Mouse (Mus musculus) heart, embryonic 12.5 days (tissue): ENCODE results near the gene Pnkd. TPM values are rescaled to one million over a fixed set of nuclear protein-coding genes. Genes with fewer than 3 reads are reported as not detected.
"Not testable (repeated sequence)": the region's sequence is repeated elsewhere in the genome, so short reads cannot be mapped to it uniquely, and the experiment has no call there.

ENCODE experiments used
- ATAC-seq: fragments of 200-750 bp; cut with Nextera tagmentation; 2 replicates; pipeline ENCODE4 v1.8.0; 2017; ENCODE audit warnings: moderate TSS enrichment, moderate library complexity; ENCODE audit not compliant: insufficient number of reproducible peaks, low FRiP score
- H3K27ac ChIP-seq: fragments of 300-500 bp; sonication (generic); 2 replicates; pipeline ENCODE4 v1.5.1; 2016; ENCODE audit warnings: mild to moderate bottlenecking, moderate library complexity; ENCODE audit not compliant: poor library complexity, severe bottlenecking
- H3K27me3 ChIP-seq: fragments of 300-500 bp; sonication (generic); replicated peaks from 2 replicates; pipeline ENCODE4 v1.6.1; 2016; ENCODE audit warnings: mild to moderate bottlenecking, moderate library complexity
- H3K36me3 ChIP-seq: fragments of 300-500 bp; sonication (generic); 2 replicates; pipeline ENCODE4 v1.6.1; 2016; ENCODE audit warnings: mild to moderate bottlenecking, moderate library complexity
- H3K4me1 ChIP-seq: fragments of 300-500 bp; sonication (generic); replicated peaks from 2 replicates; pipeline ENCODE4 v1.6.1; 2016; ENCODE audit warnings: mild to moderate bottlenecking
- H3K4me2 ChIP-seq: fragments of 300-500 bp; sonication (generic); 2 replicates; pipeline ENCODE4 v1.6.1; 2016; ENCODE audit warnings: mild to moderate bottlenecking, moderate library complexity
- H3K4me3 ChIP-seq: fragments of 300-500 bp; sonication (generic); 2 replicates; pipeline ENCODE4 v1.5.1; 2016; ENCODE audit warnings: mild to moderate bottlenecking
- H3K9ac ChIP-seq: fragments of 300-500 bp; sonication (generic); 2 replicates; pipeline ENCODE4 v1.6.1; 2016; ENCODE audit warnings: mild to moderate bottlenecking, moderate library complexity
- H3K9me3 ChIP-seq: fragments of 300-500 bp; sonication (generic); replicated peaks from 2 replicates; pipeline ENCODE4 v1.6.1; 2016; ENCODE audit warnings: mild to moderate bottlenecking, moderate library complexity
- WGBS: fragments of 180-500 bp; shearing (Covaris S2); methylation state at CpG from one replicate; pipeline ENCODE4 v1.1.7; 2016; 5-methylcytosine and 5-hydroxymethylcytosine counted together
- polyA plus RNA-seq: library from polyadenylated mRNA; unstranded; fragments of >200 nt; fragmentation: Nextera tagmentation; extraction: Ambion mirVana; gene quantifications from 2 replicates; pipeline ENCODE4 v1.2.1, GENCODE M21; 2016

The Pnkd gene
- polyA plus RNA-seq, 1 experiment from 2014 or later, result 215 TPM

GRCm38 (mm10) chr1:74278988-74279387 lies 5.7 kb upstream of the Pnkd start:
- Histone ChIP-seq H3K9me3 (no peaks in the 10 kb centered on the region), H3K4me1 (peaks cover 72% of the 10 kb centered on the region), H3K4me3 (no peak overlapping the region), H3K36me3 (peaks cover 48% of the 10 kb centered on the region), H3K27me3 (no peaks in the 10 kb centered on the region), H3K9ac (no peak overlapping the region), H3K4me2 (no peak overlapping the region), H3K27ac (no peak overlapping the region)
- WGBS, result 84% methylated on average over 11 of the region's 11 CpGs
- no peak for ATAC-seq

GRCm38 (mm10) chr1:74280591-74281325 lies 4.0 kb upstream of the Pnkd start:
- Histone ChIP-seq H3K9me3 (no peaks in the 10 kb centered on the region), H3K27ac (no peak overlapping the region), H3K4me2 (no peak overlapping the region), H3K36me3 (peaks cover 48% of the 10 kb centered on the region), H3K9ac (no peak overlapping the region), H3K27me3 (no peaks in the 10 kb centered on the region), H3K4me1 (peaks cover 58% of the 10 kb centered on the region), H3K4me3 (no peak overlapping the region)
- 91% methylated on average over 14 of the region's 14 CpGs for whole genome bisulfite sequencing
- ATAC-seq, result no peak

DNA sequence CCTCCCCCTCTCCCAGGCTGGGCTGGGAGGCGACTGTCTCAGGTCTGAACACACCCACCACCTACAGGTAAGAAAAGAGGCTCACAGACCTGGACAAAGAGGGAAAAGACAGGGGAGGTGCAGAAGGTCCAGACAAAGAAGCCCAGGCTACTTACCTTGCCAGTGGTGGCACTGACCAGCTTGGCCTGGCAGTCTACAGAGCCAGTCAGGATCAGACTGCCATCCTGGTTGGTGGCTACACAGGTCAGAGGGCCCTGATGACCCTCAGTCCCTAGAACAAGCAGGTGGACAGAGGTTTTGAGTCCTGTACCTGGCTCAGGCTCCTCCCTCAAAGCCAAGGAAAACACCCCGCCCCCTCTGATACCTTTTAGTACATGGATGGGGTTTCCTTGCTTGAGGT lies 3.4 kb upstream of the Pnkd start:
- H3K4me3 ChIP-seq, result no peak overlapping the region
- WGBS, result 86% methylated on average over 2 of the region's 2 CpGs
- peaks cover 57% of the 10 kb centered on the region for H3K4me1 ChIP-seq
- H3K27me3 ChIP-seq, result no peaks in the 10 kb centered on the region
- H3K9me3 ChIP-seq, result no peaks in the 10 kb centered on the region
- H3K36me3 ChIP-seq, result peaks cover 50% of the 10 kb centered on the region
- ATAC-seq, result no peak
- H3K27ac ChIP-seq, result no peak overlapping the region
- H3K4me2 ChIP-seq, result no peak overlapping the region
- H3K9ac ChIP-seq, result no peak overlapping the region

DNA sequence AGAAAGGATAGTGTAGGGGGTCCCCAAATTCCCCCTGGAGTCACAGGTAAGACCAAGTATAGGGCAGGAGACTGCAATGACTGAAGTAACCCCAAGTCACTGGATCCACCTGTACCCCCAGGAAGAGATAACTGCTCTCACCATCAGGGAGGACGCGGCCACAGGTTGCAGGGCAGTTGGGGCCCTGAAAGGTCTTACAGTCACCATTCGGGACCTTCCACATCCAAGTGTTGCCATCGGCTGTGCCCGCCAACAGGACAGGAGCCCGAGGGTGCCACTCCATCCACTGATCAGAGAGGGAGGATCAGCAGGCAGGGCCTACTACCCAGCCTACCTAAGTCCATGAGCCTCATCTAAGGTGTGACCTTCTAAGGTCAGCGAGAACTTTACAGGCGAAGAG lies 2.8 kb upstream of the Pnkd start:
- Histone ChIP-seq H3K36me3 (peaks cover 55% of the 10 kb centered on the region), H3K27me3 (no peaks in the 10 kb centered on the region), H3K4me2 (no peak overlapping the region), H3K27ac (no peak overlapping the region), H3K9ac (no peak overlapping the region), H3K4me1 (peaks cover 57% of the 10 kb centered on the region), H3K9me3 (no peaks in the 10 kb centered on the region), H3K4me3 (no peak overlapping the region)
- ATAC-seq, result no peak
- WGBS, result 93% methylated on average over 8 of the region's 8 CpGs

DNA sequence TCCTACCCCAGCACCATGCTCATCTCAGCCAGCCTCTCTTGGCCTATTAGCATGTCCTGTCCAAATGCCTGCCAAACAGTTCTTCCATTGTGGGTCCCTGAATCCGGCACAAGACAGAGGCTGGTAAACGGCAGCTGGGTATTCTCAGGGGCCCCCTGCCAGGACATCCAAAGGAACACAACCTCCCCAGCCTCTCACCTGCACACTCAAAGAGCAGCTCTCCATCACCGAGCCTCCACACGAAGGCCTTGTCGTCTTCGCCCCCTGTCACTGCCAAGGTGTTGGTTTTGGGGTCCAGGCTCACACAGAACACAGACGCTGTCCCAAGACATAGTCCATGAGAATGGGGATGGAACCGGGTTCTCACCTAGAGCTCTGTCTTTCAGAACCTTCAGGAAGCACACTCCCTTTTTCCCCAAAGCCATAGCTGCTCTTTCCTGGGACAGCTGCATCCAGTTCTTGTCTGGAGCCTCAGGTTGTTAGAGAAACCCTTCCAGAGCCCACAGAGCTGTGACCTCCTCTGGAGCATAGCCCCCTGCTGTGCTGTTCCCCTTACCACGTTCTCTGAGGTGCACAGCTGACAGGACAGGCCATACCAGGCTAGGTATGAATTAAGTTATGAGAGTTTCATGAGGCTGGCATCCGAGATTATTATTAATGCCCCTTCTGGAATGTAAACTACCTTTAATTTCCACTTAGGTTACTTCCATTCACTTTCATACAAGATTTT lies 1.7 kb upstream of the Pnkd start:
- Histone ChIP-seq H3K4me1 (peaks cover 51% of the 10 kb centered on the region), H3K27me3 (no peaks in the 10 kb centered on the region), H3K36me3 (peaks cover 58% of the 10 kb centered on the region), H3K27ac (no peak overlapping the region), H3K4me2 (peak overlapping the region; percentile 11; the same call in 1 of the 2 replicates), H3K9me3 (no peaks in the 10 kb centered on the region), H3K9ac (no peak overlapping the region), H3K4me3 (0 out of 2 replicates have a peak overlapping the region, but pooled peaks have one; percentile 6)
- ATAC-seq, result no peak
- WGBS, result 86% methylated on average over 10 of the region's 10 CpGs

DNA sequence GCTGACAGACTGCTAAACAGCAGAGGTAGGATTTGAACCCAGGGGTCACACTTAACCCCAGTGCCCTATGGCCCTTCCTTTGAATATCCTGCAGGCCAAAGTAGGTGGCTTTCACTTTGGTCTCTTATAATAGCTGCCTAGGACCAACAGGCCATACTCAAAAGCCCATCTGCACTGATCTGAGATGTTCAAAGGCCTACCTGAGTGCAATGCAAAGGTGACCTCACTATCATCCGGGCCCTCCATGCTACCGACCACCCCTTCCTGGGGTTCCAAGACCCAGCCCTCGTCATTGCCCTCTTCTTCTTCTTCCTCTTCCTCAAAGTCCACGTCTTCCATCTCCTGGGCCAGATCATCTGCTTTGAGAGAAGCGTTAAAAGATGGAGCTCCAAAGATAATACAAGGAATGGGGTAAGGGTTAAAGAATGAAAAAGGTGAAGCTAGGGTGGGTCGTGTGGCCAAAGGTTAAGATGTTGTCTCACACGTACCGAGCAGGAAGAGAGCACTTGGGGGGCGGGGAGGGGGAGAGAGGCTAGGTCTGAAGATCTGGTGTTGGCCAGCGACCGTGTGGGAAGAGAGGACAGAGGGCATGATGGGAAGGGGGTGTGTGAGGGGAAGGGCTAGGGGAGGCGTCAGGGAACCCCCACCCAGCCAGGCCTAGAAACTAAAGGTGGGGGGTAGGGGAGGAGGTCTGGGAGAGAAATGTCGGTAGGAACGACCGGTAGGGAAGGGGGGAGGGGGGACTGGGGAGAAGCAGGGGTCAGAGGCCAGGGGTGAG lies 855 bp upstream of the Pnkd start:
- H3K4me3 ChIP-seq, result peak overlapping the region; percentile 91
- 13% methylated on average over 15 of the region's 15 CpGs for WGBS
- no peaks in the 10 kb centered on the region for H3K9me3 ChIP-seq
- H3K27ac ChIP-seq, result peak overlapping the region; percentile 76
- no peaks in the 10 kb centered on the region for H3K27me3 ChIP-seq
- peaks cover 53% of the 10 kb centered on the region for H3K4me1 ChIP-seq
- peak overlapping the region; percentile 84 for H3K4me2 ChIP-seq
- H3K9ac ChIP-seq, result peak overlapping the region; percentile 89
- H3K36me3 ChIP-seq, result peaks cover 63% of the 10 kb centered on the region
- ATAC-seq, result peak; percentile 34

DNA sequence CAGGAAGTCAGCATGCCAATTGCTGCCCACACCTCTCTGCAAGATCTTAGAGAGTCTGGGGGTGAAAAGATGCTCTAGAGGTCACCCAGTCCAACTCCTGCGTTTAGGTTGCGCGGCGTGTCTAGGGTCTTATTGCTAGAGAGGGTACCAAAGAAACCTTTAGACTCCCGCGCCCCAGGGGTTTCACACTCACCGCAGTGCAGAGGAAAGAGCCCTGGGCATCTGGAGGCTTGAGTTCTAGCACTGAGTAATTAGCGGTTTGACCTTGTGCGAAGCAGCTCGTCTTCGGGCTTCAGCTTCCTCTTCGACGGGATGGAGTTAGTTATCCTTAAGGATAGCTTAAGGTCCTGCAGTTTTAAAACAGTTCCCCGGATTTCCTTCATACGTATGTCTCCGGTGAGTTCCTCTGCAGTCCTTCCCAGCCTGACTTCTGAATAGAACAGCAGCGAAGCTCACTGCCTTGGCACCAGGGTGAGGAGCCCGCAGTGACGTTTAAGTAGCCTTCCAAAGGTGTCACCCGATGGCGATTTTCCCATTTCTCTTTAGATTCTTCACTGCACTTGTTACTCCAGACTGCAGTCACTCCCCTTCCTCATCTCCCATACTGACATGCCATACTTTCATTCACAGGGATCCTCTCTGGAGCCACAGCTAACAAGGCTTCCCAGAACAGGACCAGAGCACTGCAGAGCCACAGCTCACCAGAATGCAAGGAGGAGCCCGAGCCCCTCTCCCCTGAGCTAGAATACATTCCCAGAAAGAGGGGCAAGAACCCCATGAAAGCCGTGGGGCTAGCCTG lies 681 bp downstream of the Pnkd start:
- no peaks in the 10 kb centered on the region for H3K27me3 ChIP-seq
- H3K4me3 ChIP-seq, result peak overlapping the region; percentile 91
- peak overlapping the region; percentile 58 for H3K27ac ChIP-seq
- peaks cover 54% of the 10 kb centered on the region for H3K36me3 ChIP-seq
- peak overlapping the region; percentile 83 for H3K9ac ChIP-seq
- H3K4me1 ChIP-seq, result peaks cover 63% of the 10 kb centered on the region
- WGBS, result 3% methylated on average over 23 of the region's 23 CpGs
- no peak for ATAC-seq
- H3K9me3 ChIP-seq, result no peaks in the 10 kb centered on the region
- H3K4me2 ChIP-seq, result peak overlapping the region; percentile 79

DNA sequence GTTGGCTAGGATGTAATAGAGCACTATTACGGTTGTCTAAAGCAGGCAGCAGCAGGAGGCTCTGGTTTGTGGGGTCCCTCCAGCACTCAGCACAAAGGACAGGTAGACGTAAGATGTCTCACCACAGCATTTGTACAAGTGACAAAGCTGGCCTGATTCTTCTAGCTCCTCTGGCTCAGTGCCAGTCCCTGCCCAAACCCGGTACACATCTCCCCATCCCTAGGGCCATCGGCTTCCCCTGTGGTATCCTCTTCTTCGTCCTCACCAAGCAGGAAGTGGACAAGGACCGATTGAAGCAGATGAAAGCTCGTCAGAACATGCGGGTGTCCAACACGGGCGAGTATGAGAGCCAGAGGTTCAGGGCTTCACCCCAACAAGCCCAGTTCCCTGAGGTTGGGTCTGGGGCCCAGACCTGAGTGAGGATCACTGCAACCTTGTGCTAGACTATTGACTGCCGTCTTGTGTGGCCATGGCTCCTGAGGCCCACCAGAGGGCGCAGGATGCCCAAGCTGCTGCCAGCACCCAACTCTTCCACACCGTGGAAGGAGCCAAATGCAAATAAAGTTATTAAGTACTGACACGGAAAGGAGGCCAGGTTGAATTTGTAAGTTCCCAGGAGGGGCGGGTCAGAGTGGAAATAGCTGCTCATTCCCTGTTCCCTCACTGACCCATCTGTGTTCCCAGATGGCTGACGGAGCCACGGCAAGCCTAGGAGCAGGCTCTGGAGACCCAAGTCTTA lies 2.3 kb downstream of the Pnkd start:
- not testable (repeated sequence) for H3K4me2 ChIP-seq, H3K27me3 ChIP-seq, H3K9ac ChIP-seq, H3K4me3 ChIP-seq, H3K27ac ChIP-seq, H3K9me3 ChIP-seq, ATAC-seq
- Histone ChIP-seq H3K4me1 (peaks cover 75% of the 10 kb centered on the region), H3K36me3 (peaks cover 54% of the 10 kb centered on the region)
- WGBS, result 56% methylated on average over 15 of the region's 17 CpGs

DNA sequence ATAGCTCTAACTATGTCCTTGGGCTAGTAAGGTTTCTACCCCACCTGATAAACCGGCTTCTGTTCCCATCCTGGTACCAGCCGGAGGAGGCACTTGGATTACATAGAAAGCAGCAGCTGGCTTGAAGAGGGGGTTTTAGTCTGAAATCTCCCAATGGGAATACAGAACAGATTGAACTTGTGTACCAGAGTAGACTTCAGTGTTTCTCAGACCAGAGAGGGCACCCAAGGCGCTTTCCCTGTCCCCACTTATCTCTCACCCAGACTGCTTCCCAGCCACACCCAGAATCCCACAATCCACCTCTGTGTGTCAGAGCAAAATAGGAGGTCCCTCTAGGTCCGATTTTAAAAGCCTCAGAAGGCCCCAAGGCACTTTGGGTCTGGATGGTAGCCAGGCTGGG lies 3.6 kb downstream of the Pnkd start:
- Histone ChIP-seq H3K27ac (peak overlapping the region; percentile 91; the same call in 1 of the 2 replicates), H3K4me2 (no peak overlapping the region), H3K4me3 (no peak overlapping the region), H3K36me3 (peaks cover 54% of the 10 kb centered on the region), H3K9ac (peak overlapping the region; percentile 46), H3K27me3 (no peaks in the 10 kb centered on the region), H3K9me3 (no peaks in the 10 kb centered on the region), H3K4me1 (peaks cover 77% of the 10 kb centered on the region)
- WGBS, result 74% methylated on average over 4 of the region's 4 CpGs
- no peak for ATAC-seq

- Histone ChIP-seq H3K27ac (peak overlapping the region; percentile 91), H3K4me3 (no peak overlapping the region), H3K9me3 (no peaks in the 10 kb centered on the region), H3K4me1 (peaks cover 79% of the 10 kb centered on the region), H3K27me3 (no peaks in the 10 kb centered on the region), H3K4me2 (no peak overlapping the region), H3K9ac (peak overlapping the region; percentile 46; the same call in 1 of the 2 replicates), H3K36me3 (peaks cover 63% of the 10 kb centered on the region)
- ATAC-seq, result no peak
- 73% methylated on average over 9 of the region's 9 CpGs for WGBS
Measured at GRCm38 (mm10) chr1:74289248-74289647, 4.5 kb downstream of the Pnkd start.
